Mouse (Mus musculus) kidney, embryonic 16.5 days (tissue): ENCODE data around the gene 6030458C11Rik. TPM values are rescaled to one million over a fixed set of nuclear protein-coding genes. Genes with fewer than 3 reads are reported as not detected.
"Not testable (repeated sequence)": the region's sequence is repeated elsewhere in the genome, so short reads cannot be mapped to it uniquely, and the experiment has no call there.

ENCODE experiments used
- ATAC-seq: fragments of 200-750 bp; cut with Nextera tagmentation; 2 replicates; pipeline ENCODE4 v1.8.0; 2017; ENCODE audit warnings: moderate TSS enrichment; ENCODE audit not compliant: low FRiP score, low TSS enrichment
- H3K27ac ChIP-seq: fragments of 300-500 bp; sonication (generic); 2 replicates; pipeline ENCODE4 v1.5.1; 2014; ENCODE audit warnings: low read length
- H3K27me3 ChIP-seq: fragments of 300-500 bp; sonication (generic); 2 replicates; pipeline ENCODE4 v1.6.1; 2014; ENCODE audit warnings: low read length, control low read depth, mixed read lengths; ENCODE audit not compliant: insufficient read depth
- H3K36me3 ChIP-seq: fragments of 300-500 bp; sonication (generic); 2 replicates; pipeline ENCODE4 v1.6.1; 2014; ENCODE audit warnings: low read length, control low read depth, mixed read lengths; ENCODE audit not compliant: insufficient read depth
- H3K4me1 ChIP-seq: fragments of 300-500 bp; sonication (generic); 2 replicates; pipeline ENCODE4 v1.6.1; 2014; ENCODE audit warnings: low read length, control low read depth, mixed read lengths; ENCODE audit not compliant: insufficient read depth
- H3K4me2 ChIP-seq: fragments of 300-500 bp; sonication (generic); replicated peaks from 2 replicates; pipeline ENCODE4 v1.6.1; 2014; ENCODE audit warnings: low read depth, low read length
- H3K4me3 ChIP-seq: fragments of 300-500 bp; sonication (generic); 2 replicates; pipeline ENCODE4 v1.5.1; 2014; ENCODE audit warnings: mild to moderate bottlenecking, low read length
- H3K9ac ChIP-seq: fragments of 300-500 bp; sonication (generic); replicated peaks from 2 replicates; pipeline ENCODE4 v1.6.1; 2014; ENCODE audit warnings: low read length
- H3K9me3 ChIP-seq: fragments of 300-500 bp; sonication (generic); 2 replicates; pipeline ENCODE4 v1.6.1; 2016; ENCODE audit warnings: low read length, control low read depth
- WGBS: fragments of 180-500 bp; shearing (Covaris S2); extraction: QIAGEN DNeasy Blood & Tissue Kit; methylation state at CpG from one replicate; pipeline ENCODE4 v1.1.7; 2014; 5-methylcytosine and 5-hydroxymethylcytosine counted together
- polyA plus RNA-seq: library from polyadenylated mRNA; unstranded; fragments of >200 nt; fragmentation: Nextera tagmentation; extraction: Ambion mirVana; gene quantifications from 2 replicates; pipeline ENCODE4 v1.2.1, GENCODE M21; 2015

Gene 6030458C11Rik
- polyA plus RNA-seq, 1 experiment from 2014 or later: 29.1 TPM

GRCm38 (mm10) chr15:12823455-12824119 lies 862 bp downstream of the 6030458C11Rik start:
- WGBS: 86% methylated on average over 2 of the region's 2 CpGs
- 0 out of 2 replicates have a peak overlapping the region, but pooled peaks have one; percentile 68 for H3K27ac ChIP-seq
- H3K4me2 ChIP-seq: peak overlapping the region; percentile 74
- H3K4me3 ChIP-seq: peak overlapping the region; percentile 96
- H3K9me3 ChIP-seq: no peaks in the 10 kb centered on the region
- ATAC-seq: no peak
- H3K27me3 ChIP-seq: no peaks in the 10 kb centered on the region
- peaks cover 24% of the 10 kb centered on the region for H3K4me1 ChIP-seq
- H3K9ac ChIP-seq: peak overlapping the region; percentile 93
- peaks cover 41% of the 10 kb centered on the region for H3K36me3 ChIP-seq

- Histone ChIP-seq H3K9ac (no peak overlapping the region), H3K36me3 (peaks cover 41% of the 10 kb centered on the region), H3K4me3 (no peak overlapping the region), H3K27me3 (no peaks in the 10 kb centered on the region), H3K27ac (no peak overlapping the region), H3K4me1 (peaks cover 24% of the 10 kb centered on the region), H3K4me2 (no peak overlapping the region), H3K9me3 (no peaks in the 10 kb centered on the region)
- ATAC-seq: no peak
- WGBS: 83% methylated on average over 9 of the region's 9 CpGs
Observed at GRCm38 (mm10) chr15:12822416-12823395, 1.7 kb downstream of the 6030458C11Rik start.

GRCm38 (mm10) chr15:12817592-12817991 lies 6.9 kb downstream of the 6030458C11Rik start:
- H3K4me1 ChIP-seq: no peaks in the 10 kb centered on the region
- no peak overlapping the region for H3K4me3 ChIP-seq
- H3K4me2 ChIP-seq: no peak overlapping the region
- no peak for ATAC-seq
- H3K27me3 ChIP-seq: no peaks in the 10 kb centered on the region
- peaks cover 78% of the 10 kb centered on the region for H3K36me3 ChIP-seq
- WGBS: 95% methylated on average over 8 of the region's 8 CpGs
- no peak overlapping the region for H3K27ac ChIP-seq
- H3K9ac ChIP-seq: no peak overlapping the region
- H3K9me3 ChIP-seq: no peaks in the 10 kb centered on the region

- WGBS: 94% methylated on average over 11 of the region's 11 CpGs
Observed at GRCm38 (mm10) chr15:12812646-12813045, 11.8 kb downstream of the 6030458C11Rik start.

GRCm38 (mm10) chr15:12809305-12809704 lies 15.1 kb downstream of the 6030458C11Rik start:
- Histone ChIP-seq H3K36me3 (peaks cover 61% of the 10 kb centered on the region), H3K4me2 (no peak overlapping the region), H3K27ac (no peak overlapping the region), H3K4me3 (no peak overlapping the region), H3K4me1 (no peaks in the 10 kb centered on the region), H3K9ac (no peak overlapping the region), H3K27me3 (no peaks in the 10 kb centered on the region), H3K9me3 (no peaks in the 10 kb centered on the region)
- WGBS: 93% methylated on average over 6 of the region's 6 CpGs
- ATAC-seq: no peak

More at GRCm38 (mm10) chr15:12812646-12813045, 11.8 kb downstream of the 6030458C11Rik start:
- Histone ChIP-seq H3K9me3 (no peaks in the 10 kb centered on the region), H3K4me2 (no peak overlapping the region), H3K27me3 (no peaks in the 10 kb centered on the region), H3K4me3 (no peak overlapping the region), H3K36me3 (peaks cover 79% of the 10 kb centered on the region), H3K27ac (no peak overlapping the region), H3K9ac (no peak overlapping the region), H3K4me1 (no peaks in the 10 kb centered on the region)
- no peak for ATAC-seq

- no peak overlapping the region for H3K4me2 ChIP-seq
- H3K9ac ChIP-seq: no peak overlapping the region
- no peaks in the 10 kb centered on the region for H3K27me3 ChIP-seq
- H3K4me3 ChIP-seq: no peak overlapping the region
- ATAC-seq: no peak
- peaks cover 46% of the 10 kb centered on the region for H3K36me3 ChIP-seq
- H3K4me1 ChIP-seq: 0 out of 2 replicates have a peak, but pooled peaks cover 2% of the 10 kb centered on the region
- 88% methylated on average over 10 of the region's 10 CpGs for WGBS
- no peaks in the 10 kb centered on the region for H3K9me3 ChIP-seq
- no peak overlapping the region for H3K27ac ChIP-seq
Observed at GRCm38 (mm10) chr15:12807088-12807487, 17.4 kb downstream of the 6030458C11Rik start.

- Histone ChIP-seq H3K27me3 (no peaks in the 10 kb centered on the region), H3K4me3 (no peak overlapping the region), H3K9me3 (no peaks in the 10 kb centered on the region), H3K9ac (no peak overlapping the region), H3K4me2 (no peak overlapping the region), H3K36me3 (peaks cover 26% of the 10 kb centered on the region), H3K4me1 (0 out of 2 replicates have a peak, but pooled peaks cover 2% of the 10 kb centered on the region), H3K27ac (no peak overlapping the region)
- 81% methylated on average over 4 of the region's 4 CpGs for WGBS
- ATAC-seq: no peak
Observed at GRCm38 (mm10) chr15:12805071-12805470, 19.4 kb downstream of the 6030458C11Rik start.

- ATAC-seq, H3K4me2 ChIP-seq, H3K27me3 ChIP-seq, H3K9me3 ChIP-seq, H3K27ac ChIP-seq, H3K4me1 ChIP-seq, H3K36me3 ChIP-seq, H3K4me3 ChIP-seq, H3K9ac ChIP-seq: not testable (repeated sequence)
- WGBS: 85% methylated on average over 2 of the region's 2 CpGs
Observed at GRCm38 (mm10) chr15:12801142-12801506, 23.3 kb downstream of the 6030458C11Rik start.

GRCm38 (mm10) chr15:12800405-12801141 lies 23.9 kb downstream of the 6030458C11Rik start:
- 0 out of 2 replicates have a peak, but pooled peaks cover 2% of the 10 kb centered on the region for H3K4me1 ChIP-seq
- no peak overlapping the region for H3K9ac ChIP-seq
- 0 out of 2 replicates have a peak overlapping the region, but pooled peaks have one; percentile 4 for H3K4me2 ChIP-seq
- H3K27ac ChIP-seq: no peak overlapping the region
- H3K36me3 ChIP-seq: no peaks in the 10 kb centered on the region
- no peaks in the 10 kb centered on the region for H3K27me3 ChIP-seq
- H3K9me3 ChIP-seq: no peaks in the 10 kb centered on the region
- 46% methylated on average over 15 of the region's 15 CpGs for WGBS
- no peak for ATAC-seq
- no peak overlapping the region for H3K4me3 ChIP-seq
